9 mouse cellular contexts compared by ENCODE assay signal in genomic region chr1:151756425-151756728, GRCm38 (mm10). TPM values are rescaled to one million over a fixed set of nuclear protein-coding genes. Genes with fewer than 3 reads are reported as not detected.
DNase-seq lines count a peak whose midpoint lies in the region; ATAC-seq lines count a peak whose summit lies in the region.
"Had no signal": no experiment of that assay in that cellular context is flagged by ENCODE, and none has a peak within 500 bp of the region (broad histone marks: within the 10 kb centered on the region; RNA-seq: fewer than 3 reads in every experiment).

No protein-coding gene starts in this region.

- peaks cover 39% of the 10 kb centered on the region for H3K4me1 ChIP-seq in lung, embryonic 15.5 days
- peaks cover 12% of the 10 kb centered on the region for H3K4me1 ChIP-seq in embryonic facial prominence, embryonic 15.5 days
- peaks cover 21% of the 10 kb centered on the region for H3K4me1 ChIP-seq in limb, embryonic 10.5 days
- peaks cover 21% of the 10 kb centered on the region for H3K4me1 ChIP-seq in neural tube, embryonic 15.5 days

- 23% methylated on average over 1 of the region's 1 CpGs for WGBS in lung, embryonic 15.5 days
- WGBS in embryonic facial prominence, embryonic 15.5 days: 37% methylated on average over 1 of the region's 1 CpGs
- 32% methylated on average over 1 of the region's 1 CpGs for WGBS in limb, embryonic 10.5 days
- WGBS in neural tube, embryonic 15.5 days: 44% methylated on average over 1 of the region's 1 CpGs

- H3K9ac ChIP-seq in lung, embryonic 15.5 days: peak overlapping the region; percentile 53; the same call in 1 of the 2 replicates
- peak overlapping the region; percentile 64; the same call in 1 of the 2 replicates for H3K9ac ChIP-seq in embryonic facial prominence, embryonic 15.5 days
- H3K9ac ChIP-seq in neural tube, embryonic 15.5 days (replicated peaks): no peak overlapping the region

- H3K4me2 ChIP-seq in lung, embryonic 15.5 days: peak overlapping the region; percentile 92
- H3K4me2 ChIP-seq in embryonic facial prominence, embryonic 15.5 days (replicated peaks): peak overlapping the region; percentile 89
- H3K4me2 ChIP-seq in neural tube, embryonic 15.5 days: peak overlapping the region; percentile 86

- no peak for ATAC-seq in lung, embryonic 15.5 days (ENCODE audit: borderline replicate concordance, extremely low read depth, low FRiP score, low TSS enrichment)
- no peak for ATAC-seq in embryonic facial prominence, embryonic 15.5 days (ENCODE audit: insufficient number of reproducible peaks, low FRiP score, low TSS enrichment, low read depth)
- no peak for ATAC-seq in neural tube, embryonic 15.5 days (ENCODE audit: low FRiP score)

- H3K4me3 ChIP-seq in lung, embryonic 15.5 days: peak overlapping the region; percentile 88
- peak overlapping the region; percentile 93 for H3K4me3 ChIP-seq in embryonic facial prominence, embryonic 15.5 days (replicated peaks)
- H3K4me3 ChIP-seq in limb, embryonic 10.5 days: peak overlapping the region; percentile 96
- peak overlapping the region; percentile 87 for H3K4me3 ChIP-seq in neural tube, embryonic 15.5 days (replicated peaks)

- H3K27ac ChIP-seq in lung, embryonic 15.5 days: no peak overlapping the region
- no peak overlapping the region for H3K27ac ChIP-seq in embryonic facial prominence, embryonic 15.5 days (replicated peaks)
- H3K27ac ChIP-seq in limb, embryonic 10.5 days: no peak overlapping the region
- no peak overlapping the region for H3K27ac ChIP-seq in neural tube, embryonic 15.5 days (replicated peaks)

- peaks cover 3% of the 10 kb centered on the region; the same call in 1 of the 2 replicates for H3K36me3 ChIP-seq in lung, embryonic 15.5 days
- peaks cover 6% of the 10 kb centered on the region for H3K36me3 ChIP-seq in embryonic facial prominence, embryonic 15.5 days
- peaks cover 7% of the 10 kb centered on the region for H3K36me3 ChIP-seq in limb, embryonic 10.5 days
- H3K36me3 ChIP-seq in neural tube, embryonic 15.5 days: peaks cover 7% of the 10 kb centered on the region

- H3K27me3 ChIP-seq in lung, embryonic 15.5 days: no peaks in the 10 kb centered on the region
- H3K27me3 ChIP-seq in embryonic facial prominence, embryonic 15.5 days: no peaks in the 10 kb centered on the region
- H3K27me3 ChIP-seq in limb, embryonic 10.5 days (ENCODE audit: low read depth, poor library complexity, severe bottlenecking): no peaks in the 10 kb centered on the region
- H3K27me3 ChIP-seq in neural tube, embryonic 15.5 days (replicated peaks): no peaks in the 10 kb centered on the region

- no peak for DNase-seq in lung, postnatal 4 days
- no peak for DNase-seq in limb, embryonic 10.5 days (ENCODE audit: low spot score)
- DNase-seq in frontal cortex, postnatal 14 days (ENCODE audit: low spot score in 2 of 2): no peak
- no peak for DNase-seq in thymus, postnatal 36 days
- DNase-seq in gastrocnemius, adult 8-10 months (ENCODE audit: low spot score in 2 of 2): no peak
- DNase-seq: cerebellum, adult 11 months had no signal

- H3K9me3 ChIP-seq in lung, embryonic 15.5 days: no peaks in the 10 kb centered on the region
- H3K9me3 ChIP-seq in embryonic facial prominence, embryonic 15.5 days (replicated peaks): no peaks in the 10 kb centered on the region
- H3K9me3 ChIP-seq in limb, embryonic 10.5 days (replicated peaks): no peaks in the 10 kb centered on the region
- no peaks in the 10 kb centered on the region for H3K9me3 ChIP-seq in neural tube, embryonic 15.5 days (replicated peaks)

RNA-seq across cellular contexts. Expression of gene Edem3, which starts 1.2 kb away (rescaled TPM):
- polyA plus RNA-seq in lung, embryonic 15.5 days (2015; fragmentation: Nextera tagmentation; extraction: Ambion mirVana): 15.2 and 15.9 TPM in 2 replicates
- 15.7 and 16.4 TPM in 2 replicates for polyA plus RNA-seq in embryonic facial prominence, embryonic 15.5 days (2015; fragmentation: Nextera tagmentation; extraction: Ambion mirVana)
- 12.9 and 17.4 TPM in 2 replicates for polyA plus RNA-seq in limb, embryonic 10.5 days (2016; fragmentation: Nextera tagmentation; extraction: Ambion mirVana)
- 15.2 and 16.9 TPM in 2 replicates for polyA plus RNA-seq in neural tube, embryonic 15.5 days (2015; fragmentation: Nextera tagmentation; extraction: Ambion mirVana)
- total RNA-seq in gastrocnemius, adult 8-10 months (2022): 10 to 100 TPM; 17.8 to 25.5 (median 20.7) TPM
